Mouse (Mus musculus): ENCODE results near the gene Fbxo17. TPM values are rescaled to one million over a fixed set of nuclear protein-coding genes. Genes with fewer than 3 reads are reported as not detected.
A peak's percentile ranks its signal among the peaks of the same experiment; 100 is the strongest.

Gene Fbxo17
- total RNA-seq, 2 experiments from 2014 or later = 2.4 TPM; not detected in 1

- ATAC-seq (replicated peaks; ENCODE audit: low FRiP score, poor library complexity, severe bottlenecking) = no peak
Observed at GRCm38 (mm10) chr7:28761907-28762306, 45.3 kb downstream of the Fbxo17 start.

DNA sequence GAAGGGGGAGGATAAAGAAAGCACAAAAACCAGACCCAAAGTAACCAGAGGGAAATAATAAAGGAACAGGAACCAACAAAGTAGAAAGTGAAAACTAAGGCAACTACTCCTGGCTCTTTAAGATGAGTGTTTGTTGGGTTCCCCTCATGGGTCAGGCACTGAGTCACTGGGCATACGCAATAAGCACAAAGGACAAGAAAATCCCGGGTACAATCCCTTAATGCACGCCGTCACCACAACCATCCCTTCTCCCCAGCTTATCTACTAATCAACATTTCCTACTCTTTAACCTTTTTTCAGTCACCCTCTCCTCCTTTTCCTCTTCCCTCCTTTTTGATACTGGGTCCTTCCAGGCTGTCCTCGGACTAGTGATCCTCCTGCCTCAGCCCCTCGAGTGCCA is 48.6 kb downstream of the Fbxo17 start:
- no peak for ATAC-seq (replicated peaks; ENCODE audit: low FRiP score, poor library complexity, severe bottlenecking)

DNA sequence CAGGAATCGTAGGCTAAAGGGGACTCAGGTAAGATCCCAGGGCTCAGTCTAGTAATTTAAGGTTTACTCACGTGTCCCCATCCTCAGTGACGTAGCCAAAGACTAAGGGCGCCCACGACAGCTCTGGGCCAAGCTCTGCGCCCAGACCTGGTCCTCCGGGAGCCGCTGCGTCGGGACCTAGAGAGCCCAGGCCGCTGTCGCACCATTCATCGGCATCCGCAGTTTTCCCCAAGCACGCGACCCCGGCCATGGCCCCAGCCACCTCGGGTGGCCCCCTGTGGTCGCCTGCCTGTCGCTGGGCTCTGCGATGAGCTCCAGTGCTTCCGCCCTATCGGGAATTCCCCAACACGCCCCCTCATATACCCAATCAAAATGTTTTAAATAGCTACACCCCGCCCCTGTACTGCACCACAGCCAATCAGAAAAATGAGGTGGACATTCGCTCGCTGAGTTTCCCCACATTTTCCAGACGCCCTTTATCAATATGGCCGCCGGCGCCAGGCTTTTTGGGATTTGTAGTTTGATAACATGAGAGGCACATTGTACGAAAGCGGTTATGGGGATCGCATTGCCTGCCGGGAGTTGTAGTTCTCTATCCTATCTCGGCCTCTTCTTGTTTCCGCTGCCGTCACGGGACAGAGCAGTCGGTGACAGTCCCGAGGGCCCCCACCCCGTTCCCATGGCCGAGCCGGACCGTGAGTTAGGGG is 49.7 kb downstream of the Fbxo17 start, which contains the start of gene Sirt2:
Gene Sirt2, plus strand, starts transcription at position 563 of the 707 bp plus-strand sequence.
- peak; percentile 94 for ATAC-seq (replicated peaks; ENCODE audit: low FRiP score, poor library complexity, severe bottlenecking)

DNA sequence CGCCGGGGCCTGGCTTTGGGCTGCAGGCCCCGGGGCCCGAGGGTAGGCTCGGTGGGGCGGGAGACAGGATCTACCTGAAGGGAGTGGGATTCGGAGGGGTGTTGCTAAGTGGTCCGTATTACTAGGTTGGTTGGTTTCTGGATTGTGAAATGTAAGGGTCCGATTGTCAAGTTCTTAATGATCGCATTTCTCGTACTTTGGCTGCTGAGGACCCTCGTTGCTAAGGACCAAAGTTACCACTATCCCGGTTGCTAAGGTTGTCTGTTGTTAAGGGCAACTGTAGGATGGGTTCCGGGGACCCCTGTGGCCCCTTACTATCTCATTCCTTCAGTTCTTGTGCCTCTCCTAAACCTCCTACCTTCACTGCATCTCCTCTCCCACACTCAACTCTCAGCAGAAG is 50.3 kb downstream of the Fbxo17 start:
- ATAC-seq (replicated peaks; ENCODE audit: low FRiP score, poor library complexity, severe bottlenecking) = no peak

- no peak for ATAC-seq (replicated peaks; ENCODE audit: low FRiP score, poor library complexity, severe bottlenecking)
Observed at GRCm38 (mm10) chr7:28767462-28767965, 50.9 kb downstream of the Fbxo17 start, which contains the start of gene Nfkbib. Gene Nfkbib, minus strand, starts transcription at chr7:28767512.

DNA sequence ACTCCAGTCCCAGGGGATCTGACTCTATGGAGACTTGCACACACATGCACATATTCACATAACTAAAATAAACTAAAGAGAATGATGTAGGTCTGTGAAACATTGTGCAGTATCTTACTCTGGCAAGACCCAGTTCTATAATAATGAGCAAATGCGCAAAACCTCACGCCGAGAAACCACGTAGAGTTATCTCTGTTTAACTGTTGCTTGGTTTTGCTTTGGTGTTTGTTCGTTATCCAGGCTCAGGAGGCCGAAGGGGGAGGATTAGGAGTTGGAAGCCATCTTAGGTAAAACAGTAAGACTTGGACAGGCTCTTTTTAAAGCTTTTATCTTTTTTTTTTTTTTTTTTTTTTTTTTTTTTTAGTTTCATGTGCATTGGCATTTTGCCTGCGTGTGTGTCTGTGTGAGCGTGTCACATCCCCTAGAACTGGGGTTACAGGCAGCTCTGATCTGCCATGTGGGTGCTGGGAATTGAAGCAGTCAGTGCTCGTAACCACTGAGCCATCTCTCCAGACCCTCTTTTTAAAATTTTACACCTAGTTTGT is 52.9 kb downstream of the Fbxo17 start:
- no peak for ATAC-seq (replicated peaks; ENCODE audit: low FRiP score, poor library complexity, severe bottlenecking)

DNA sequence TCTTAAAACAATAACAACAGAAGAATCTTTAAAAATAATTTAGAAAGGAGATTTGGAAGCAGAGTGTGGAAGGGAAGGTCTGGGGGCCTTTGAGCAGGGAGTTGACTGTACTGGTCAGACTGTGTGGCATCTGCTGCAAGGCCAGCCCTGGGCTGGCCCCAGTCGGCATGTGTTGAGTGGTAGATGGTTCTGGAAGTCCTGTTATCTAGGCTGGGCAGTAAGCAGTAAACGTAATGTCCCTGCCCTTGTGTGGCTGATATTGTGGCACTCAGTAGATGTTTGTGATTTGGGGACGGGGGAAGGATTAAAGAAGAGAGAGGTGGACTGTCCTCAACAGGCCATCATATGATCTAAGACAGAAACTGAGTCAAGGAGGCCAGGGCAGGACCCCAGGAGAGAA is 53.7 kb downstream of the Fbxo17 start:
- ATAC-seq (replicated peaks; ENCODE audit: low FRiP score, poor library complexity, severe bottlenecking) = 0 out of 2 replicates have a peak, but pooled peaks have one; percentile 16

GRCm38 (mm10) chr7:28771867-28772266 is 55.3 kb downstream of the Fbxo17 start:
- no peak for ATAC-seq (replicated peaks; ENCODE audit: low FRiP score, poor library complexity, severe bottlenecking)

GRCm38 (mm10) chr7:28773163-28773562 is 56.6 kb downstream of the Fbxo17 start:
- ATAC-seq (replicated peaks; ENCODE audit: low FRiP score, poor library complexity, severe bottlenecking) = no peak

- no peak for ATAC-seq (replicated peaks; ENCODE audit: low FRiP score, poor library complexity, severe bottlenecking)
Observed at GRCm38 (mm10) chr7:28774164-28774563, 57.6 kb downstream of the Fbxo17 start.

- no peak for ATAC-seq (replicated peaks; ENCODE audit: low FRiP score, poor library complexity, severe bottlenecking)
Observed at GRCm38 (mm10) chr7:28775129-28775528, 58.5 kb downstream of the Fbxo17 start.

DNA sequence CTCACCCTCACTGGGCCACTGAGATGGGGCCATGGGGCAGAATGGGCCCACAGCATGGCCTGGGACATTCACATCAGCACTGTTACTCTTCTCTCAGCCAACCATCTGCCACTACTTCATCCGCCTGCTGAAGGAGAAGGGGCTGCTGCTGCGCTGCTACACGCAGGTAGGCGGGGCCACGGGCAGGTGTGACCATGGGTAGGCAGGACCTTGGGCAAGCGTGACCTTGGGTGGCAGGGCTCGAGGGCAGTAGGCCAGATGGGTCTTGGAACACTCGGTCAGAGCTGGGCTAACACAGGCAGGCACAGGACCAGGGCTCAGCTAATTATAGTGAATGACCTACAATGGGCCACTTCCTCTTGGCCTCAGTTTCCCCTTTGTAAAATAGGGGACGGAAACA is 62.2 kb downstream of the Fbxo17 start:
- ATAC-seq (replicated peaks; ENCODE audit: low FRiP score, poor library complexity, severe bottlenecking) = no peak

DNA sequence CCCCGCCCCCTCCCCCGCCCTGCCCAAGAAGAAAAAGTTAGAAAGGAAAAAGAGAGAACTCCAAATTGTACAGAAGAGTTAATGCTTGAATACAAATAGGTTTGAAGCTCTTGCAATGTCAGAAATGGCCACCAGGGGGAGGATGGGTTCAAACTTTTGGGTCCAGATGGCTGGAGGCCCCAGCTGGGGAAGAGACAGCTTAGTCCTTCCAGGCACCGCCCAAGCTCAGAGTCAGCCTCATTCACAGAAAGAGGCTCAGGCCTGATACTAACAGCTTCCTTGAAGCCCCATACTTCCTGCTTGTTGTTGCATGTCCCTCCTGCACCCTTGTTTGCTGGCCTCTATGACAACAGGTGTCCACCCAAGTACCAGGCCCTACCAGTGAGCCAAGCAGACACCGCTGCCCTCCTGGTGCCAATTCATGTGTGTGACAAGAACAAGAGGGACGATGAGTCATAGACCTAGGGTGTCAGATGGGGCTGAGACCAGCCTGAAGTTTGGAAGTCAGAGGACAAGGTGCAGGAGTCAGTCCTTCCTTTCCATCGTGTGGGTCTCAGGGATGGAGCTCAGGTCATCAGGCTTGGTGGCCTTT is 63.6 kb downstream of the Fbxo17 start:
- peak; percentile 62 for ATAC-seq (replicated peaks; ENCODE audit: low FRiP score, poor library complexity, severe bottlenecking)

GRCm38 (mm10) chr7:28780857-28781256 is 64.3 kb downstream of the Fbxo17 start:
- no peak for ATAC-seq (replicated peaks; ENCODE audit: low FRiP score, poor library complexity, severe bottlenecking)

- ATAC-seq (replicated peaks; ENCODE audit: low FRiP score, poor library complexity, severe bottlenecking) = no peak
Observed at GRCm38 (mm10) chr7:28781261-28781663, 64.7 kb downstream of the Fbxo17 start.

GRCm38 (mm10) chr7:28785161-28785560 is 68.6 kb downstream of the Fbxo17 start:
- no peak for ATAC-seq (replicated peaks; ENCODE audit: low FRiP score, poor library complexity, severe bottlenecking)

Other genes with a start within 250 kb of the Fbxo17 start
- gene Ifnl2, start 206.3 kb upstream of the Fbxo17 start, total RNA-seq (2015; ENCODE audit: low replicate concordance) = not detected in 2 replicates
- gene Ifnl2, start 206.3 kb upstream of the Fbxo17 start, total RNA-seq (2017; ENCODE audit: low replicate concordance) = not detected in 2 replicates
- not detected in 2 replicates for gene Ifnl3, start 194.0 kb upstream of the Fbxo17 start, total RNA-seq (2015; ENCODE audit: low replicate concordance)
- not detected in 2 replicates for gene Ifnl3, start 194.0 kb upstream of the Fbxo17 start, total RNA-seq (2017; ENCODE audit: low replicate concordance)
- not detected in 2 replicates for gene Sycn, start 175.9 kb upstream of the Fbxo17 start, total RNA-seq (2015; ENCODE audit: low replicate concordance)
- gene Sycn, start 175.9 kb upstream of the Fbxo17 start, total RNA-seq (2017; ENCODE audit: low replicate concordance) = not detected in 2 replicates
- gene Nccrp1, start 169.6 kb upstream of the Fbxo17 start, total RNA-seq (2015; ENCODE audit: low replicate concordance) = 0.84 TPM in 1 of 2 replicates, not detected in the other
- gene Nccrp1, start 169.6 kb upstream of the Fbxo17 start, total RNA-seq (2017; ENCODE audit: low replicate concordance) = not detected in 2 replicates
- 7.3 and 11.9 TPM in 2 replicates for gene Samd4b, start 118.7 kb upstream of the Fbxo17 start, total RNA-seq (2015; ENCODE audit: low replicate concordance)
- gene Samd4b, start 118.7 kb upstream of the Fbxo17 start, total RNA-seq (2017; ENCODE audit: low replicate concordance) = 3.1 and 4.8 TPM in 2 replicates
- 3.1 and 3.5 TPM in 2 replicates for gene Pak4, start 118.6 kb upstream of the Fbxo17 start, total RNA-seq (2015; ENCODE audit: low replicate concordance)
- 2.0 and 6.4 TPM in 2 replicates for gene Pak4, start 118.6 kb upstream of the Fbxo17 start, total RNA-seq (2017; ENCODE audit: low replicate concordance)
- not detected in 2 replicates for gene Acp7, start 85.5 kb upstream of the Fbxo17 start, total RNA-seq (2015; ENCODE audit: low replicate concordance)
- not detected in 2 replicates for gene Acp7, start 85.5 kb upstream of the Fbxo17 start, total RNA-seq (2017; ENCODE audit: low replicate concordance)
- 1.7 TPM in 1 of 2 replicates, not detected in the other for gene Fbxo27, start 24.0 kb upstream of the Fbxo17 start, total RNA-seq (2015; ENCODE audit: low replicate concordance)
- gene Fbxo27, start 24.0 kb upstream of the Fbxo17 start, total RNA-seq (2017; ENCODE audit: low replicate concordance) = 0.28 TPM in 1 of 2 replicates, not detected in the other
- 31.1 and 44.8 TPM in 2 replicates for gene Mrps12, start 25.0 kb downstream of the Fbxo17 start, total RNA-seq (2015; ENCODE audit: low replicate concordance)
- 6.1 and 8.1 TPM in 2 replicates for gene Mrps12, start 25.0 kb downstream of the Fbxo17 start, total RNA-seq (2017; ENCODE audit: low replicate concordance)
- 0.84 TPM in 1 of 2 replicates, not detected in the other for gene Sars2, start 25.2 kb downstream of the Fbxo17 start, total RNA-seq (2015; ENCODE audit: low replicate concordance)
- gene Sars2, start 25.2 kb downstream of the Fbxo17 start, total RNA-seq (2017; ENCODE audit: low replicate concordance) = 1.8 and 4.3 TPM in 2 replicates
- gene Ccer2, start 39.4 kb downstream of the Fbxo17 start, total RNA-seq (2015; ENCODE audit: low replicate concordance) = not detected in 2 replicates
- not detected in 2 replicates for gene Ccer2, start 39.4 kb downstream of the Fbxo17 start, total RNA-seq (2017; ENCODE audit: low replicate concordance)
- gene Sirt2, start 49.9 kb downstream of the Fbxo17 start, total RNA-seq (2015; ENCODE audit: low replicate concordance) = 18.3 and 21.5 TPM in 2 replicates
- gene Sirt2, start 49.9 kb downstream of the Fbxo17 start, total RNA-seq (2017; ENCODE audit: low replicate concordance) = 6.0 and 9.8 TPM in 2 replicates
- 2.9 and 3.8 TPM in 2 replicates for gene Nfkbib, start 50.7 kb downstream of the Fbxo17 start, total RNA-seq (2015; ENCODE audit: low replicate concordance)
- gene Nfkbib, start 50.7 kb downstream of the Fbxo17 start, total RNA-seq (2017; ENCODE audit: low replicate concordance) = 2.2 and 3.6 TPM in 2 replicates
- 21.1 and 25.0 TPM in 2 replicates for gene Rinl, start 72.2 kb downstream of the Fbxo17 start, total RNA-seq (2015; ENCODE audit: low replicate concordance)
- gene Rinl, start 72.2 kb downstream of the Fbxo17 start, total RNA-seq (2017; ENCODE audit: low replicate concordance) = 9.9 and 13.4 TPM in 2 replicates
- 98.6 and 172 TPM in 2 replicates for gene Hnrnpl, start 91.7 kb downstream of the Fbxo17 start, total RNA-seq (2015; ENCODE audit: low replicate concordance)
- gene Hnrnpl, start 91.7 kb downstream of the Fbxo17 start, total RNA-seq (2017; ENCODE audit: low replicate concordance) = 98.1 and 140 TPM in 2 replicates
- 36.6 and 59.0 TPM in 2 replicates for gene Ech1, start 108.4 kb downstream of the Fbxo17 start, total RNA-seq (2015; ENCODE audit: low replicate concordance)
- 23.2 and 31.8 TPM in 2 replicates for gene Ech1, start 108.4 kb downstream of the Fbxo17 start, total RNA-seq (2017; ENCODE audit: low replicate concordance)
- 1.7 TPM in 1 of 2 replicates, not detected in the other for gene Lgals4, start 117.0 kb downstream of the Fbxo17 start, total RNA-seq (2015; ENCODE audit: low replicate concordance)
- gene Lgals4, start 117.0 kb downstream of the Fbxo17 start, total RNA-seq (2017; ENCODE audit: low replicate concordance) = 2.4 TPM in 1 of 2 replicates, not detected in the other
- not detected in 2 replicates for gene Lgals7, start 147.0 kb downstream of the Fbxo17 start, total RNA-seq (2015; ENCODE audit: low replicate concordance)
- not detected in 2 replicates for gene Lgals7, start 147.0 kb downstream of the Fbxo17 start, total RNA-seq (2017; ENCODE audit: low replicate concordance)
- gene Capn12, start 164.6 kb downstream of the Fbxo17 start, total RNA-seq (2015; ENCODE audit: low replicate concordance) = not detected in 2 replicates
- 0.26 and 0.42 TPM in 2 replicates for gene Capn12, start 164.6 kb downstream of the Fbxo17 start, total RNA-seq (2017; ENCODE audit: low replicate concordance)
- gene Actn4, start 245.5 kb downstream of the Fbxo17 start, total RNA-seq (2015; ENCODE audit: low replicate concordance) = 42.0 and 55.3 TPM in 2 replicates
- gene Actn4, start 245.5 kb downstream of the Fbxo17 start, total RNA-seq (2017; ENCODE audit: low replicate concordance) = 45.1 and 45.4 TPM in 2 replicates